Mouse (Mus musculus): ENCODE measurements around the gene 1190005I06Rik. TPM values are rescaled to one million over a fixed set of nuclear protein-coding genes. Genes with fewer than 3 reads are reported as not detected.

The 1190005I06Rik gene
- polyA plus RNA-seq, 1 experiment from 2014 or later: 1.6 TPM

DNA sequence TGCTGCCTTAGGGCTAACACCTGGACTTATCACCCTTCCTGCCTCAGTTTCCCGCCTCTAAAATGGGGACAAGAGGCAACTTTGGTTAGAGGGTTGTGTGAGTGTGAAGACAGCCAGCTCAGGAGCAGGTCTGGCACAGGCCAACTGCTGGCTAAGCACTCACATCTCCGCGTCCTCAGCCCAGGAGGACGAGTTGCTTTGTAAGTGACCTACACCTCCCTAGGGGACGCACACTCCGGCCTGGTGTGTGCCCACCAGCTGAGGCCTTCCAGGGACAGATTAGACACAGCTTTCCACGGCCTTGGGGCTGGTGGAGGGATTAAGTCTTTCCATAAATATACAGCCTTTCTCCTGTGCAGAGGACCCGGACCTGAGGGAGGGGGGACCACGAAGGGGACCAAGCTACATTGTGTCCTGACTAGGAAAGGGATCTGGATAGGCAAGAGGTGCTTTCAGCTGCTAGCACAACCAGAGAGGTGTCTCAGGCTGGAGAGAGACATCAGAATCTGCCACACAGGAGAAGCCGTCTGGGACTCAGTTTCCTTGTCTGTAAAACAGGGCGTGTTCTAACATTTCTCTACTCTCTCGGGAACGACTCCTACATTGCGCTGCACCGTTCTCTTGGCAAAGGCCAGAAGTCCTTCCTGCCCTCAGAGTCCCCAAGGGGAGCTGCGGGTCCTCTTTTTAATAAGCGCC, 14.3 kb downstream of the 1190005I06Rik start:
- peak overlapping the region; percentile 53 for H3K4me3 ChIP-seq (ENCODE audit: low read depth, low read length)
- no peak overlapping the region for H3K9ac ChIP-seq (ENCODE audit: low read length)
- H3K36me3 ChIP-seq (ENCODE audit: control insufficient read depth, insufficient read depth, low read length): no peaks in the 10 kb centered on the region
- WGBS: 42% methylated on average over 17 of the region's 17 CpGs
- H3K27ac ChIP-seq (ENCODE audit: low read depth): no peak overlapping the region
- DNase-seq (ENCODE audit: low spot score) (peak; percentile 60), ATAC-seq (replicated peaks; ENCODE audit: low FRiP score, low TSS enrichment, low read depth) (peak; percentile 2; the same call in 1 of the 2 replicates)
- H3K27me3 ChIP-seq (replicated peaks; ENCODE audit: control insufficient read depth, insufficient read depth, low read length): peaks cover 10% of the 10 kb centered on the region
- no peaks in the 10 kb centered on the region for H3K9me3 ChIP-seq (ENCODE audit: control insufficient read depth, low read length)
- peak overlapping the region; percentile 100 for H3K4me2 ChIP-seq (ENCODE audit: low read length)
- H3K4me1 ChIP-seq (replicated peaks; ENCODE audit: control insufficient read depth, insufficient read depth, low read length): peaks cover 6% of the 10 kb centered on the region; the same call in 1 of the 2 replicates

DNA sequence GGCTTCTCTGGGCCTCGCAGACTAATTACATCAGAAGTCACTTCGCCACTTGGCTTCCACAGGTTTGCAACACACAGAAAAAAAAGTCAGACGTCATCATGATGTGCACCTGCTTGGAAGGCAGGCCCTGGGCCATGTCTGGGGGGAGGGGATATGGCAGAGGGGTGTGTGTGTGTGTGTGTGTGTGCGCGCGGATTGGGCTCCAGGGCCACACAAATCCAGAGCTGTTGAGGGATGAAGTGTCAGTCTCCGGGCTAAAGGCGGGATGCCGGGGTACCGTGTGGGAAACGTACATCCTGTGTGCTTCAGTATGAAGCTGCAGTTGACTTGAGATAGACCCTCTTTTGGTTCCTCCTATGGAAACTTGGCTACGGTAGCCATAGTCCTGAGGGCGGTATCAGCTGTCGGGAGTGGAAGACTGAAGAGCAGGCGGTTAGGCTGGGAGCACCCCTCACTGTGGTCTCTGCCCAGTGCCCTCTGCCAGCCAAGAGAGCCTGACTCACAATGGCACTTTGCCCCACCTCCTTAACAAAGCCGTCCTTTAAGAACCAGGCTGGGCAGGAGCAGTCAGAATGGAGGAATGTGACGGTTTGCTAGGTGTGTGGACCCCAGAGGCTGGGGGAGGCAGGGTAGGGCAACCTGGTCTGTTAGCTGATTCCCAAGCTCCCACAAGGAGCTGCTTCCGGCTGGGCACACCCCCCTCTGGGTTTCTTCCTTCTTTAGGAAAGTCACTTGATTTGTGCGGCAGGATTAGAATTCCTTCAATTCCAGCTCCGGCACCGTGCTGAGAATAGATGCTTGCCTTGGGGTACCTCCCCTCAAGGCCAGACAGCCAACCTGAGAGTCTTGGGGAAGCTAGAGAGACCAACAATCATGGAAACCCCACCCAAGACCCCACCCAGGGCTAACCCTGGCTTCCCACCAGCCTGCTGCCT, 15.7 kb downstream of the 1190005I06Rik start:
- Histone ChIP-seq H3K4me2 (ENCODE audit: low read length) (no peak overlapping the region), H3K9me3 (ENCODE audit: control insufficient read depth, low read length) (no peaks in the 10 kb centered on the region), H3K36me3 (ENCODE audit: control insufficient read depth, insufficient read depth, low read length) (no peaks in the 10 kb centered on the region), H3K9ac (ENCODE audit: low read length) (no peak overlapping the region), H3K4me3 (ENCODE audit: low read depth, low read length) (no peak overlapping the region), H3K27me3 (replicated peaks; ENCODE audit: control insufficient read depth, insufficient read depth, low read length) (peaks cover 10% of the 10 kb centered on the region), H3K4me1 (replicated peaks; ENCODE audit: control insufficient read depth, insufficient read depth, low read length) (peaks cover 6% of the 10 kb centered on the region; the same call in 1 of the 2 replicates), H3K27ac (ENCODE audit: low read depth) (no peak overlapping the region)
- ATAC-seq (replicated peaks; ENCODE audit: low FRiP score, low TSS enrichment, low read depth) (no peak), DNase-seq (ENCODE audit: low spot score) (no peak)
- WGBS: 81% methylated on average over 21 of the region's 21 CpGs

DNA sequence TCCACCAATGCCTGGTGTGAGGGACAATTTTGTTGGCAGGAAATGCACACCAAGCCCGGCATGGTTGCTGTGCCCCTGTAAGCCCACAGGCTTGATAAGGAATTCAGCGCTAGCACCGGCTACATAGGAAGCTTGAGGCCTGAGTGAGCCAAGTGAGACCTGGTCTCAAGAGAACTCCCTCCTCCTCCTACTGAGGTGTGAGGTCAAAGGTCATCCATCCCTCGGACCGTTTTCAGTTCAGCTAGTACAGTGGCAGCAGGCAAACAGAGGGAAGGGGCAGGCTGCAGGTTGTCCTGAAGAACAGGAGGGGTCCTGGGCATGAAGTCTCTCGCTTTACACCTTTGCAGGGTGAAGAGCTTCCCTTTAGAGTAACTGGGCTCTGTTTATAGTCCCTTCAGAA, 16.6 kb downstream of the 1190005I06Rik start:
- no peaks in the 10 kb centered on the region for H3K36me3 ChIP-seq (ENCODE audit: control insufficient read depth, insufficient read depth, low read length)
- H3K27ac ChIP-seq (ENCODE audit: low read depth): no peak overlapping the region
- no peak for ATAC-seq (replicated peaks; ENCODE audit: low FRiP score, low TSS enrichment, low read depth)
- no peak overlapping the region for H3K4me3 ChIP-seq (ENCODE audit: low read depth, low read length)
- H3K27me3 ChIP-seq (replicated peaks; ENCODE audit: control insufficient read depth, insufficient read depth, low read length): peaks cover 10% of the 10 kb centered on the region
- no peak overlapping the region for H3K9ac ChIP-seq (ENCODE audit: low read length)
- DNase-seq (ENCODE audit: low spot score): no peak
- no peak overlapping the region for H3K4me2 ChIP-seq (ENCODE audit: low read length)
- WGBS: 44% methylated on average over 6 of the region's 6 CpGs
- H3K9me3 ChIP-seq (ENCODE audit: control insufficient read depth, low read length): no peaks in the 10 kb centered on the region
- peaks cover 6% of the 10 kb centered on the region; the same call in 1 of the 2 replicates for H3K4me1 ChIP-seq (replicated peaks; ENCODE audit: control insufficient read depth, insufficient read depth, low read length)

DNA sequence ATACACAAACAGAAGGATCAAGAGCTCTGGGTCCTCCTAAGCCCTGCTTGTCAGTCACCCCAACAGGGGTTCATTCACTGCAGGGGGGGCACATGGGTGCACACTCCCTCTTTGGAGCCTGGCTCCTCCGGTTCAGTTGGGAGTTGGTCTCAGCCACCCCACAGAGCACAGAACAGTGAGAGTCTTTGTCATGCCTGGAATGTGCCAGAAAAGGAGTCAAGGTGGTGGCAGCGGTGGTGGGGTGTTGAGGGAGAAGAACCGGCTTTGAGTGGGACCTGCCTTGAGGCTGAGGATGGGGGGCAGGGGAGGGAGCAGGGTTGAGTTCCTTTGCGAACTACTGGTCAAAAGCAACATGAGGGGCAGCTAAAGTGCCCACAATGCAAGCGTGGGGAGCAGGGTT, 17.4 kb downstream of the 1190005I06Rik start:
- WGBS: 60% methylated on average over 5 of the region's 5 CpGs
- H3K9me3 ChIP-seq (ENCODE audit: control insufficient read depth, low read length): no peaks in the 10 kb centered on the region
- no peak for ATAC-seq (replicated peaks; ENCODE audit: low FRiP score, low TSS enrichment, low read depth)
- H3K4me2 ChIP-seq (ENCODE audit: low read length): no peak overlapping the region
- no peak overlapping the region for H3K9ac ChIP-seq (ENCODE audit: low read length)
- no peak for DNase-seq (ENCODE audit: low spot score)
- H3K4me1 ChIP-seq (replicated peaks; ENCODE audit: control insufficient read depth, insufficient read depth, low read length): peaks cover 6% of the 10 kb centered on the region; the same call in 1 of the 2 replicates
- H3K4me3 ChIP-seq (ENCODE audit: low read depth, low read length): no peak overlapping the region
- no peaks in the 10 kb centered on the region for H3K36me3 ChIP-seq (ENCODE audit: control insufficient read depth, insufficient read depth, low read length)
- no peak overlapping the region for H3K27ac ChIP-seq (ENCODE audit: low read depth)
- H3K27me3 ChIP-seq (replicated peaks; ENCODE audit: control insufficient read depth, insufficient read depth, low read length): peaks cover 10% of the 10 kb centered on the region

DNA sequence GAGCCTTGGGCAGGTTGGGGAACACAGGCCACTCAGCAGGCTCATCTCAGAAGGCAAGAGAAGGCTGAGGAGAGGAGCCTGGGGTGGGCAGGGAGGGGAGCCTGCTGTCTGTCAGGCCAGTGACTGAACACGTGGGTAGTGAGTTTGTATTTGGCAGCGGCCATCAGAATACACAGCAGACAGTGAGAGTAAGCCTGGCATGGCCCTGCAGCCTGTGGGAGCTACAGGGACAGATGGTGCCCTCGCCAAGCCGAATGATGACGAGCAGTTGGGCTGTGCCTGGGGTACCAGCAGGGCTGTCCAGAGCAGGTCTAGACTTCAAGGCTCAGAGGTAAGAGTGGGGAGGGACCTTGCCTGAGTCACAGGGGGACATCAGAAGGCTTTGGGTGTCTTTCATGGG, 20.1 kb downstream of the 1190005I06Rik start:
- Histone ChIP-seq H3K27ac (ENCODE audit: low read depth) (no peak overlapping the region), H3K27me3 (replicated peaks; ENCODE audit: control insufficient read depth, insufficient read depth, low read length) (no peaks in the 10 kb centered on the region), H3K36me3 (ENCODE audit: control insufficient read depth, insufficient read depth, low read length) (no peaks in the 10 kb centered on the region), H3K9ac (ENCODE audit: low read length) (no peak overlapping the region), H3K4me3 (ENCODE audit: low read depth, low read length) (no peak overlapping the region), H3K4me1 (replicated peaks; ENCODE audit: control insufficient read depth, insufficient read depth, low read length) (no peaks in the 10 kb centered on the region), H3K9me3 (ENCODE audit: control insufficient read depth, low read length) (no peaks in the 10 kb centered on the region), H3K4me2 (ENCODE audit: low read length) (no peak overlapping the region)
- ATAC-seq (replicated peaks; ENCODE audit: low FRiP score, low TSS enrichment, low read depth): no peak
- DNase-seq (ENCODE audit: low spot score): no peak
- WGBS: 79% methylated on average over 5 of the region's 5 CpGs

DNA sequence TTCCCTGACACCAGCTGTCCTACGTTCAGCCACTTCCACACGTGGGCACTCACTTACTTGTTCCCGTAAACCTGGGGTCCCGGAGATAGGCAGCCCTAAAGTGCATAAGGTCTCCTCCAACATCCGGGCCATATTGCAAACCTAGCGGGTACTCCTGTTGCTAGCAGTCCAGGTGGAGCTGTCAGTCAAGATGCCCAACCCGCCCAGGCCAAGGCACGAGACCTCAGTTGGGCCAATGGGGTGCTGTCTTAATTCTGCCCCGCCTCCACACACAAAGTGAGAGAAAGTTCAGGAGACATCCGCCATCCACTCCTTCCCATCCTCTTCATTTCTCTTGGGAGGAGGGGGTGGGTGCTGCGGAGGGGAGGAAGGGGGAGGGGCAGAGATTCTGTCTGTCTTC, 21.0 kb downstream of the 1190005I06Rik start:
- H3K27ac ChIP-seq (ENCODE audit: low read depth): no peak overlapping the region
- no peaks in the 10 kb centered on the region for H3K27me3 ChIP-seq (replicated peaks; ENCODE audit: control insufficient read depth, insufficient read depth, low read length)
- no peak overlapping the region for H3K9ac ChIP-seq (ENCODE audit: low read length)
- WGBS: 63% methylated on average over 11 of the region's 11 CpGs
- no peaks in the 10 kb centered on the region for H3K4me1 ChIP-seq (replicated peaks; ENCODE audit: control insufficient read depth, insufficient read depth, low read length)
- no peak overlapping the region for H3K4me3 ChIP-seq (ENCODE audit: low read depth, low read length)
- no peaks in the 10 kb centered on the region for H3K36me3 ChIP-seq (ENCODE audit: control insufficient read depth, insufficient read depth, low read length)
- no peaks in the 10 kb centered on the region for H3K9me3 ChIP-seq (ENCODE audit: control insufficient read depth, low read length)
- no peak for DNase-seq (ENCODE audit: low spot score)
- no peak overlapping the region for H3K4me2 ChIP-seq (ENCODE audit: low read length)
- ATAC-seq (replicated peaks; ENCODE audit: low FRiP score, low TSS enrichment, low read depth): no peak

DNA sequence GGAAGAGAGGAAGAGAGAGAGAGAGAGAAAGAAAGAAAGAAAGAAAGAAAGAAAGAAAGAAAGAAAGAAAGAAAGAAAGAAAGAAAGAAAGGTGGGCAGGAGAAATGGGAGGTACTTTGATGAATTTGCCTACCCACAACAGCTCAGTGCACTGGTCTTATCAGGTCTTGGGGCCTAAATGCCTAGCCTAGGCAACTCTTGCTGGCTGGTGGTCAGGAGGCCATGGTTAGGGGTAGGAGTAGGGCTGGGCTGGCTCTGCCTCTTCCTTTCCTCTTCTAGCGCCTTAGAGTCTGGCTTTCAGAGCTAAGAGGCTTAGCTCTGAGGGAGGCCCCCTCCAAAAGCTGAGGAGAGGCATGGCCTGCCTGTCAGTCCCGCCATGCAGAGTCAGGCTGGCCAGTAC, 23.8 kb downstream of the 1190005I06Rik start:
- Histone ChIP-seq H3K9ac (ENCODE audit: low read length) (no peak overlapping the region), H3K27me3 (replicated peaks; ENCODE audit: control insufficient read depth, insufficient read depth, low read length) (no peaks in the 10 kb centered on the region), H3K4me1 (replicated peaks; ENCODE audit: control insufficient read depth, insufficient read depth, low read length) (no peaks in the 10 kb centered on the region), H3K27ac (ENCODE audit: low read depth) (no peak overlapping the region), H3K4me2 (ENCODE audit: low read length) (no peak overlapping the region), H3K9me3 (ENCODE audit: control insufficient read depth, low read length) (no peaks in the 10 kb centered on the region), H3K36me3 (ENCODE audit: control insufficient read depth, insufficient read depth, low read length) (no peaks in the 10 kb centered on the region), H3K4me3 (ENCODE audit: low read depth, low read length) (no peak overlapping the region)
- DNase-seq (ENCODE audit: low spot score): no peak
- ATAC-seq (replicated peaks; ENCODE audit: low FRiP score, low TSS enrichment, low read depth): no peak
- 38% methylated on average over 2 of the region's 2 CpGs for WGBS

DNA sequence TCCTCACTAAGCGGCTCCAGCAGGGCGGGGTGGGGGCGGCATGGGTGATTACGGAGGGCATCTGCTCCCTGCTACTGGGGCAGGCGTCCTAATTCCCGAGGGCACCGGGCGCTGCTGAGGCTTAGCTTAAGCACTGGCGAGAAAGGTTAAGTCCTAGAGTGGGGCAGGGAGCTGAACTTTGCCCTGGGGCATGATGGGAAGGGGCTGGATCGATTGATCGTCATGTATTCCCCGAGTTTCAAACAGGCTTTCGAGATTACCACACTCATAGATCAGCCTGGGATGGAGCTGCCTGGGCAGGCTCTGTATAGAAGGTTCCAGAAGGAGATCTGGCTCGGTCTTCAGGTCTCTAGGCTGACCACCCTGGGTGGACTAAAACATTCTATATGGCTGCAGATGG, 25.3 kb downstream of the 1190005I06Rik start:
- H3K9ac ChIP-seq (ENCODE audit: low read length): no peak overlapping the region
- no peak for ATAC-seq (replicated peaks; ENCODE audit: low FRiP score, low TSS enrichment, low read depth)
- H3K4me1 ChIP-seq (replicated peaks; ENCODE audit: control insufficient read depth, insufficient read depth, low read length): no peaks in the 10 kb centered on the region; the same call in 1 of the 2 replicates
- H3K4me3 ChIP-seq (ENCODE audit: low read depth, low read length): no peak overlapping the region
- no peaks in the 10 kb centered on the region for H3K27me3 ChIP-seq (replicated peaks; ENCODE audit: control insufficient read depth, insufficient read depth, low read length)
- H3K9me3 ChIP-seq (ENCODE audit: control insufficient read depth, low read length): no peaks in the 10 kb centered on the region
- H3K4me2 ChIP-seq (ENCODE audit: low read length): no peak overlapping the region
- H3K36me3 ChIP-seq (ENCODE audit: control insufficient read depth, insufficient read depth, low read length): no peaks in the 10 kb centered on the region
- no peak for DNase-seq (ENCODE audit: low spot score)
- 67% methylated on average over 14 of the region's 14 CpGs for WGBS
- no peak overlapping the region for H3K27ac ChIP-seq (ENCODE audit: low read depth)
